Mouse (Mus musculus) kidney, adult 9 months (tissue): ENCODE data around the gene Gp9.

Experiments
- DNase-seq: peaks from one replicate; pipeline ENCODE4 v3.0.0; 2022

Gene Gp9

DNA sequence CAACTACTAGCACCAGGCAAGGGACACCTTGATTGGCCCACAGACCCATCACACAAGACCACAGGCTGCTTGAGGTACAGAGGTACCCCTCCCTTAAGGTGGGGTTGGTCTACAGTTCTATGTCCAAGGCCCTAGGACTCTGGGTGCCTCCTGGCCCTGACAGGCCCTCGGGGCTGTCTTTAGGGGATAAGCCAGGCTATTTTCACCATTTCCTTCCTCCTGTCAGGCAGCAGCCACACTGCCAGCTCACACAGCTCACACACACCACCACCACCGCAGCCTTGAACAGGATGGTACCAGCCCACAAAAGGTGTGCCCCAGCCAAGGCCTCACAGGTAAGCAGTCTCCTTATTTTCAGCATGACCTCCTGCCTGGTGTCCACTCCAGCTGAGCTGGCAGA, at the start of gene Gp9:
TSS of gene Gp9 (plus strand) at position 231 of the 400 bp plus-strand sequence.
- DNase-seq, result no peak

DNA sequence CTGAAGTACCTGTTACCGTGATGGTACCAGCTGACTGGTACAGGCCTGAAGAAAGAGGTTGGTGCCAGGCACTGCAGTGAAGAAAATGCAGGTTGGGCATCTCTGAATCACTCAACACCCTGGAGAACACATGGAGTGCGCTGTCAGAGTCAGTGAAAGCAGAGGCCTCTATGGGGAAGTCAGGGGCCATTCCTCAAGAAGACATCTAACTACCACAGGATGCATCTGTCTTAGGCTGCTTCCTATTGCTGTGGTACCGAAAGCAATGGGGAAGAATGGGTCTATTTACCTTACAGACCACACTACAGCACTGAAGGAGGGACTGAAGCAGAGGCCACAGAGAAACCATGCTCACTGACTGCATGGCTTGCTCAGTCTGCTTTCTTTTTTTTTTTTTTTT, 49.8 kb upstream of the Gp9 start:
- no peak for DNase-seq

DNA sequence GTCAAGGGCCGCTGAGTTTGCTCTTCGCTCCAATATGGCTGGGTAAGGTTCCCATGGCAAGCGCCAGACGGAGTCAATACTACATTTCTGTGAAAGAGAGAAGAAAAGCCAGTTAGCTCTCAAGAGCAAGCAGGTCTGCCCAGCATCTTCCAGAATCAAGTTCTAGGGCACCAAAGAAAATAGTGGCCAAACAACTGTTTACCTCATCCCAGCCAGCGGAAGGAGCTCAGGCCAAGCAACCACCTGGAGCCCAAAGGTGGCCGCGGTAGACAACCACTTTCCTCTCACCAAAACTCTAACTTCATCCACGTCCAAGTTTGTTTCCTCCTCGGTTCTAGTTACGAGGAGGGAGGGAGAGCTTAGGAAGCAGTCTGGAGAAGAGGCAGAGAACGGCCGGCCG, 47.7 kb upstream of the Gp9 start:
- DNase-seq, result no peak

DNA sequence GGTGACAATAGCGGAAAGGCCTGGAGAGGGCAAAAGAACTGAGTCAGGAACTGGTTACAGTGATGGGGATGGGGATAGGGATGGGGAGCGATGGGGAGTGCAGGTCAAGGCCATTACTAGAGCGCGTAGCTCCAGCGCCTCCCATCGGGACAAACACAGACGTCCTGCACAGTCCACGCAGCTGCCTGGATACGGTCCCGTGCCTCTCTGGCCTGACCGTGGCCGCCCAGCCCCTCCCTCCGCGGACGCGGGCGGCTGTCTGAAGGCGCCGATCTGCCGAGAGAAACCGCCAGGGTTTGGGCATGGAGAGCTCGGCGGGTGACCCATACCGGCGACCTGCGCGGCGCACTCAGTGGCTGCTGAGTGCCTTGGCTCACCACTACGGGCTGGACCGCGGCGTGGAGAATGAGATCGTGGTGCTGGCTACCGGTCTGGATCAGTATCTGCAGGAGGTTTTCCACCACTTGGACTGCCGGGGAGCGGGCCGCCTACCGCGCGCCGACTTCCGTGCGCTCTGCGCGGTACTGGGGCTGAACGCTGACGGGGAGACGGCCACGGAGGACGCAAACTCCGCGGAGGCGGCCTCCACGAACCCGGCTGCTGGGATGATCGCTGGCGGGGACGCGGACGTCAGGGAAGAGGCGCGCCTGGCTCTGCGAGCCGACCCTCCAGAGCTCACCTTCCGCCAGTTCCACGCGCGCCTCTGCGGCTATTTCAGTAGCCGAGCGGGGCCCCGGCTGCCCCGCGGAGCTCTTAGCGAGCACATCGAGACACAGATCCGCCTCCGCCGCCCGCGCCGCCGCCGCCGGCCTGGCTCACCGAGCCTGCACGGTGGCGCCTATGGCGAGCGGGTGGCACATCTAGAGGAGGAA, 47.0 kb upstream of the Gp9 start, which contains the start of gene Efcc1:
TSS of gene Efcc1 (plus strand) at position 279 of the 872 bp plus-strand sequence.
- DNase-seq, result peak; percentile 21

DNA sequence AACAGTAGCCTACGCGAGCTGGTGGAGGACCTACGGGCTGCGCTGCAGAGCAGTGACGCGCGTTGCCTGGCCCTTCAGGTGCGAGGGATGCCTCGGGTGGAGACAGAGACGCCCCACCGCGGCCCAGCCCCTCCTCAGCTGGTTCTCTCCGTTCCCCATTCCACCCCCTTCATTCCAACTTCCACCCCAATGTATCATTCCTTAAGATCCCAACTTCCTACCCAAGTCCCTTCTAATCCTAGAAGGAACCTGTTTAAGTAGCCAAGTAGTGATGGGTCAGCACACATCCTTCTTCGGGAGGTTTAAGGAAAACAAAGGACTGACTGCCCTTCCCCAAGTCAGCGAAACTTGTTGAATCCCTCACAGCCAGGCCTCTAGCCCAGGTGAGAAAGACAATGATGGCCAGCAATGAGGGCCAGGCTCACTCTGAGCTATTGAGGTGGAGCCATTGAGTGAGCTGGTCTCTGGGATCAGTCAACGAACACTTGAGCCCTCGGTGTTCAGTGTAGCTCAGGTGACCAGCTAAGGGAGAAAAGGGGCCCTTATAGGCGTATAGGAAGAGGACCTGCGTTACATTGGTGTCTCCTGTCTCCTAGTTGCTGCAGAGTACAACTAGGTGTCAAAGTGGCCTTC, 46.3 kb upstream of the Gp9 start:
- no peak for DNase-seq

DNA sequence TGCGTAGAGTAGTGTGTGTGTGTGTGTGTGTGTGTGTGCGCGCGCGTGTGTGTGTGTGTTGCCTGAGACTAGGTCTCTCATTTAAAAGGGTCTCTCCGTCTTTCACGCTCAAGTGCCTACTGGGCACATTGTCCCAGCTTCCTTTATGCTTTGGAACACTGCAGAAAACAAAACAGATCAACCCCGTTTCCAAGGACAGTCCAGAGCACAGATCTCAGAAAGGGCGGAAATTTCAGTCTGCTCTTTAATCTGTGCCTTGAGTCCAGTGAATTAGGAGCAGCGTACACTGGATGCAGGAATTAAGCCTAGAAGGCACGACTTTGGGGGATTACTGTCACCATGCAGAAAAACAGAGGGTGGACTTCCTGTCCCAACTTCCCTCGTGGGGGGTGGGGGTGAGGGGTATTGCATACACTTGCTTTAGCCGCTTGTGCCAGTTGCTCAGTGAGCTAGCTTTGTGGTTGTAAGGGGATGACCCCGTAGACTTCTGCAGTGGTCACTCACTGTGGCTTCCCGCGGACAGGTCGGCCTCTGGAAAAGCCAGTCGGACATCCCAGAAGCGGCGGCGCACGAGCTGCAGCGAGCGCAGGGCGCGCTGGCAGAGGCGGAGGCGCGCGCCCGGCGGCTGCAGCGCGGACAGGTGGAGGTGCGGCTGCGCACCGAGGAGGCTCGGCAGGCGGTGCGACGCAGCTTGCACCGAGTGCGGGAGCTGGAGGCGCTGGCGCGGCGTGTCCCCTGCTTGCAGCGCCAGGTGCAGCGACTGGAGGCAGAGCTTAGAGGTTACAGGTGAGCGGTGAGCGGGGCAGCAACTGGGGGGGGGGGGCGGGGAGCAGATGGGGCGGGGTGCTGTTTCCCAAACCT, 45.5 kb upstream of the Gp9 start:
- DNase-seq, result no peak

DNA sequence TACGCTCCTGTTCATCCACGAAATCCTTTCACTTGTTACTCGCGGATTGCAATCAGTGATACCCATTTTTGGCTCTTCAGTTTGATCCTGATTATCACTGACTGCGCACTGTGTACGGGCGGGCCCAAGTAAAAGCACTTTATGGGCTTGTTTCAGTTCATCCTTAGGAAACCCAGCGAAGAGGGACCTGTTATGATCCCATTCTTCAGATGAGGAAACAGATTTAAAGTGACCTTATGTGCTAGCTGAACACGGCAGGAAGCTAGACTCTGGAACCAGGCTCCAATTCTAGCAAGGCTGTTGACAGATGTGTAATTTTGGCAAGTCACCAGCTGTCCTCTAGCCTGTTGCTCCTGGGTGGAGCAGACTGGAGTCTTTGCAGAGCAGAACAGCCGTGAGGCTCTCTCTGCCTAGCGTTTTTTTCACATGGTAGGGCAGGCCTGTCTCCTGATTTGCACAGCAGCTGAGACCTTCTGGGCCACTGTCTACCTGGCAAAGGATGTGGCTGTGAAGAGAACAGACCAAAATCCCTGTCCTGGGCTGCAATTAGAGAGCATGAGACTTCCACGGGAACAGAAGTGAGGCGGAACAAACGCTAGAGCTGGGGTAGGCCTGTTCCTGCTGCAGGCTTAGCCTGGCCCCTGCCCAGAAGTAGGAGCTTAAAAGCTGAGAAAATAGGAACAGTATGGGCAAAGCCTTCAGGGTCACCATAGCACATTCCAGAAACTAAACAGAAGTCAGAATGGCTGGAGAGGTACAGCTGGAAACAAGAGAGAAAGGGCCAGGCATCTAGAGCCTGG, 44.5 kb upstream of the Gp9 start:
- peak; percentile 39 for DNase-seq

DNA sequence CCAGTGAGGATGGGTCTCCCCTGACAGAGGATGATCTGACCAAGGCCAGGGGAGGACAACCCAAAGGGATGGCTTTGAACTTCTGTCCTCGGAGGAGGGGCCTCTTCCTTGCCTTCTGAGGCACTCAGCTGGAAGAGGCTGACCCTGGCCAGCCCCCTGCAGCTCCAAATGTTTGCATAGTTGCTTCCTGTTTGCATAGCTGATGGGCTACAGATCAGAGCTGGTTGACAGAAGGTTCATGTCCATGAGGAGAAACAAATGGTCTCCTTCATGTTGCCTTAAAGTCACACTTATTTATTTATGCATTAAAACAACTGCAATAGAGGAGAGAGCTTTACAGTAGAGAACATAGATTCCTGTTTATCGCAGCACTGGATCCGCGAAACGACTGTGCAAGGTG, 43.7 kb upstream of the Gp9 start:
- peak; percentile 37 for DNase-seq

DNA sequence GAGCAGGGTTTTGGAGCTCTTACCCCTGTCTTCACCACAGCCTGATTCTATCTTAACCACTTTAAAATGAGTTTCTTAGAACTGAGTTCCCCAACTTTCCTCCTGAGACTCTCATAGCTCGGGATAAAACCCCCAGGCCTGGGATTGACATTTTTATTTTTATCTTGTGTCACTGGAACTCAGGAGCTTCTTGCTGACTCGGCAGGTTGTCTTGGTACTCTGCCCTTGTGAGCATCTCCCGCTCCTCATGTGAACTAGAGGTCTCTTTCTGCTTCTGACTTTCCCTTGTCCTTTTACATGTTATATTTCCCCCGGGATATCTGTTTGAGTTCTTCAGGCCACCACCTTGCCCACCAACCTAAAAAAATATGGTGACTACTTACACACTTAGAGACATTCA, 40.9 kb upstream of the Gp9 start:
- DNase-seq, result no peak

DNA sequence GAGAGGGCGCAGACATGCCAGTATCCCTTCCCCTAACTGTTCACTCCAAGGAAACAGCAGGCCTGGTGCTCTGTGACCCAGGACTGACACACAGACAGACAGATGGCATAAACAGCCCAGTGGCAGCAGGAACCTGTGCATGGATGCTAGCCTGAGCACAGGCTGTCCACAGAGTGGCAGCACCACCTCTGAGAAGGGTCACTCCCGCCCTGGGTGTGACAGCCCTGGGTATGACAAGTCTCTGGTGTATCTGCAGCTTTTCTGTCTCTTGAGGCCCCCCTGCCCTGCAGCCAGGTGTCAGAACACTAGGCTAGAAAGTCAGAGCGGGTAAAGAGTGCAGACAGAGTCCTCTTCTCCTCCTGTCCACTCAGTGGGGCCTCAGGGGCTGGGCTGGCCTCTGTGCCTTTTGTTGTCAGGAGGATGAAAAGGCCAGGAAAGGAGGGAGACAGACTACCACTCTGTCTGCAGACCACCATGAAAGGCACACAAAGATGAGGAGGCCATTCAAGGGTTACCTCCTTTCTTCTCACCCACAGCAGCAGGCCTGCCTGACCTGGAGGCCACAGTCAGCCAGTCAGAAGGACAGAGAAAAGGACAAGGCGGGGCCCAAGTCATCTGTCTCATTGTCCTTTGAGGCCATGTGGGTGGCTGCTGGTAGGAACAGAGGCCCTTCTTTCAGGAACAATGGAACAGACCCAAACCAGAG, 39.8 kb upstream of the Gp9 start:
- DNase-seq, result no peak

DNA sequence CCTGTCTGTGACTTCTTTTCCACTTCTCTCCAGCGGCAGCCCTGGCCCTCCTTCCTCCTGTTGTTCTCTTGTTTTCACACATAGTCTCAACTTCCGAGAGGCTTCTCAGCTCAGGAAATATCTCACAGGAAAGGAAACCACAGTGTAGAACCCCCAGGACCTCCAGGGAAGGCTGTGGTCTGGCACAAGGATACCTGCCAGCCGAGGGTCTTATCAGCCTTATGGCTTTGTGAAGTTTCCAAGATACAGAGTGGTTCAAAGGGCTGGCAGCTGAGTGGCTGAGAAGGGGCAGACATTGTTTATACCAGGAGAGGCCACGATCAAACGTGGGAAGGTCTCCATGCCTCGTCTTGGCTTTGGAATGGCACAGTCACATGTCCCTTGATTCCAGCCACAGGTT, 38.0 kb upstream of the Gp9 start:
- no peak for DNase-seq

DNA sequence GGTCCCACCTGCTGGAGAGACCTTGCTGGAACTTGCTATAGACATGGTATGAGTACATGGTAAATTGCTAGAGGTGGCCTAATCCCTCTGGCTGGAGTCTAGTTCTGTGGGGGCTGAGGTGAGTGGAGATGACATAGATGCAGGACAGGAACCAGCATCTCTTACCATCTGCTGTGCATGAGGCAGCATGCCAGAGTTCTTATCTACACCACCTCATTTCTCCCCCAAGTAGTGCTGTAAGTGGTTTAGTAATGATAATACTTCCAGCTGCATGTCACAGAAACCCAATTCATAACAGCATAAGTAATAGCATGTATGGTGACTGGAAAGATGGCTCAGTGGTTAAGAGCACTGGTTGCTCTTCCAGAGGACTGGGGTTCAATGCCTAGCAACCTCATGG, 37.4 kb upstream of the Gp9 start:
- no peak for DNase-seq

DNA sequence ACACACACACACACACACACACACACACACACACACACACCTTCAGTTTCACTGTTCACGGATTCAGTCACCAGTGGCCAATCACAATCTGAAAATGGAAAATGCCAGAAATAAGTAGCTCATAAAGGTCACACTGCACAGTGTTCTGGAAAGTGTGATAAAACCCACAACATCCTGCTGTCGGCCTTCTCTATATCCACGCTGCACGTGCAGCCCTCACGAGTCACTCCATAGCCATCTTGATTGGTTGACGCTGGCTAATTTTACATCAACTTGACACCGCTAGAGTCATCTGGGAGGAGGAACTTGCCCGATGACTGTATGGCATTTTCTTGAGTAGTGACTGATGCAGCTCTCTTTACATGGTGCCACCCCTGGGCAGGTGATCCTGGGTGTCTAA, 35.9 kb upstream of the Gp9 start:
- no peak for DNase-seq

DNA sequence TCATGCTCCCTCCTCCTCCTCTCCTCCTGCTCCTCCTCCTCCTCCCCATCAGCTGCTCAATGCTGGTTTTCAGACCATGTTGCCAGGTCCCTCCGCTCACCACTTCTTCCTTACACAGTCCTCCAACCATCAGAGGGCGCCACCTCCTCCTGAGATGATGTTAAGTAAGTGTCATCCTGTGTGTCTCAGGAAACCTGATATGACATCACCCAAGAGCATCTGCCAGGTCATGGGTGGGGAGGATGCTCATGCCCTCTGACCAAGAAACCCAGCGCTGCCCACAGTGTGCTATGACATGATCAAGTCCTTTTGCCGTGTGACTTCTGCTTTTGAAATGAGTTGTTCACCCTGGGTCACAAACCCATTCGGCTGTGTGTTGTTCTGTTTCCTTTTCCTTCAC, 35.1 kb upstream of the Gp9 start:
- DNase-seq, result no peak

DNA sequence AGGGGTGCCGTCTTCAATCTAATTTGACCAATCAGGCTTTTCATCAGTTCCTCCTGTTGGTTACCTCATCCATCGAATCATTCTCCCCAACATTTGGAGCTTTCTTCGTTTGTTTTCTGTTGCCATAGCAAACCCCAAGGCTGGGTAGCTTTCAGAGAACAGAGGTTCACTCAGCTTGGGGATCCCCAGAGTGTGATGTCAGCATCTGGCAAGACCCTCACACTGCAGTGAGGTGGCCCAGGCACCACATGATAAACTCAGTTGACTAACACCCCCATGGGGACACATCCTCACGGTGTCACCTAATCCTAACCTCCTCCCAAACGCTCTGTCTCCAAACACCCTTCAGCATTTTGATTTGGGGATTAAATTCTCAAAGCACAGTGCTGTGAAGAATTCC, 34.6 kb upstream of the Gp9 start:
- DNase-seq, result no peak

DNA sequence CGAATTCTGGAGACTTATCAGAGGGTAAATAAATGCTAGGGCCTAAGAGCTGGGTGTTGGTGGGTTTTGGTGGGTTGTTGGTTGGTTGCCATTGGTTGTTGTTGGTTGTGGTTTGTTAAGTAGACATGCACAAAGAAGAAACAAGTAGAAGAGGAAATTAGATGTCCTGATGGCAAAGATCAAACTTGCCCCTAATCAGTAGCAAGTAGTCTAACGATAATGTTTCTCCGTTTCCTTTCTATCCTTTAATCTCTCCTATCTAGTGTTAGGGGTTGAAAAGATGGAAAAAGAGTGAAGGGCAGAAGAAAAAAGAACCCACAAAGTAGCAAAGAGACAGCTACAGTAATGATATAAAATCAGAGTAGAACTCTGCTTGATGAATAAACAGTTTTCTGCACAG, 33.2 kb upstream of the Gp9 start:
- DNase-seq, result no peak

DNA sequence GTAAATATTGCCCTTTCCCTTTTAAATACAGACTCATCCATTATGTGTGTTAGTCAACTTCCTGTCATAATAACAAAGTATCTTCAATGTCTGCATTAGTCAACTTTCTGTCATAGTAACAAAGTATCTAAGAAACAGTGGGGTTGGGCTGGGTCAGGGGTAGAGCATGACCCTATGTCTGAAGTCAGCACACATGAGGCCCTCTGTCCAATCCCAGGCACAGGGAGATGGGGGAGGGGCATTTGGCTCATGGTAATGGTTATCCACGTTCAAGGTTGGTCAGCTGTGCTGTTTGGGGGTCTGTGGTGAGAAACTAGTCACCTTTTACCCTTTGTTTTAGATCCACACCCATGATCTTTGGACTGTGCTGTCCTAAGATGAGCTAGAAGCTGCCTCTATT, 32.6 kb upstream of the Gp9 start:
- DNase-seq, result peak; percentile 31

DNA sequence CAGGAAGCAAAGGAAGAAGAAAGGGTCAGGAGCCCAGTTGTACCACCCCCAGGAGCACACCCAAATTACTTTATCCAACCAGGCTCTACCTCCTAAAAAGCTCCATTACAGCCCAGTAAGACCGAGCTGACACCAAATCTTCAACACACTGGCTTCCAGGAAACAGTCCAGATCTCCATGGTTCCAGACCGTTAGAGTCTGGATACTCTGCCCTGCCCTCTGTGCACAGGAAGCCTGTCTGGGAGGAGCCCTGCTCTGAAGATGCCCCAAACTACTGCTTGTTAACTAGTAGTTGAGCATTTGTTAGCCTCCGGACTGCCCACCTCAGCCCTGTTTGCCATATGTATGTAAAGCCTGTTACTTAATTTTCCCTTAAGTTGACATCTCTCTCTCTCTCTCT, 31.8 kb upstream of the Gp9 start:
- DNase-seq, result no peak

DNA sequence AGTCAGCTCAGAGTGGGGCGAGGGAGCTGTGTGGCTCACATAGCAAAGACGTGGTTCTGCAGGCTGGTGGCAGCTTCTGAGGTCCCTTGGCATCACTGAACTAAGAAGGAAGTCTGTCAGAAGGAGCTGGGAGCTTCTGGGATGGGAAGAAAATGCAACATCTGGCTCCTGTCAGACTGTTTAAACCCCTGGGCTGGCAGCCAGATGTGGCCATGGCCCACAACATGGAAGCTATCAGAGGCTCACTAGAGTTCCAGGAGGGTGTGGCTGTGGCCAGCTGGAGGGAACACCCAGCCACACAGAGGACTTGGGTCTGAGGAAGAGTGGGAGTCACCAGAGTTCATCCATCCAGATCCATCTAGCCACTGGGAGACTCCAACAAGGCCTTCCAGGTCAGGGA, 31.0 kb upstream of the Gp9 start:
- peak; percentile 28 for DNase-seq

DNA sequence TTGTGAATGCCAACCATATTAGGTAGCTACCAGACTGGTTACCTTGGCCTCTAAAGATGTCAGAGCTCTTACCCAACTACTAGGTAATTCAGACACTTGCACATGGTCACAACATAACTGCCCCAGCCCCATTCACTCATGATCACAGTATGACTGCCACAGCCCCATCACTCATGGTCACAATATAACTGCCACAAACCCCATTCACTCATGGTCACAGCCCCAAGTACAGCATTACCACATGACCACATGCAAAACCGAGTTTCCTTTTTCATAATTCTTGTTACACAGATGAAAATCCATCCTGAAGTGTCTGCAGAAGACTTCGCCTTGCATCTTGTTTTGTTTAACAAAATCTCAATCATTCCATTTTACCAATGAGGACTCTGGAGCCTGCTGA, 29.8 kb upstream of the Gp9 start:
- DNase-seq, result no peak

DNA sequence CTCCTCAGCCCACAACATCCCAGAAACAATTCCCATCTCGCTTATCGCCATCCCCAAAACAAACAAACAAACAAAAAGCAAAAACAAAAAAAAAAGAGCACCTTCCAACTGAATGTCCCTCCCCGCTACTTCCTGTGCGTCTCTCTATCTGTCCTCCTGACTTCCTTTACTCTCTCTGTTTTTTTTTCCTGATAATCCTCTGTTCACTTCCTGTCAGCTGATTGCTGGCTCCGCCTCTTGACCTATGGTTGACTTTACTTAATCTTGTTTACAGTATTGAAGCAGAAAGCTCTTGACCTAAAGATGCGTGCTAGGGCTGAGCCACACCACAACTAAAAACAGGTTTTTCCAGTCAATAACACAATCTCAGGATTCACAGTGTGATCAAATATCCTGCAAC, 29.3 kb upstream of the Gp9 start:
- no peak for DNase-seq
